Mouse (Mus musculus): ENCODE results near the gene Farp1. TPM values are rescaled to one million over a fixed set of nuclear protein-coding genes. Genes with fewer than 3 reads are reported as not detected.

Farp1 gene
- total RNA-seq, 4 experiments from 2014 or later: 3.7 to 6.8 (median 4.1) TPM

DNA sequence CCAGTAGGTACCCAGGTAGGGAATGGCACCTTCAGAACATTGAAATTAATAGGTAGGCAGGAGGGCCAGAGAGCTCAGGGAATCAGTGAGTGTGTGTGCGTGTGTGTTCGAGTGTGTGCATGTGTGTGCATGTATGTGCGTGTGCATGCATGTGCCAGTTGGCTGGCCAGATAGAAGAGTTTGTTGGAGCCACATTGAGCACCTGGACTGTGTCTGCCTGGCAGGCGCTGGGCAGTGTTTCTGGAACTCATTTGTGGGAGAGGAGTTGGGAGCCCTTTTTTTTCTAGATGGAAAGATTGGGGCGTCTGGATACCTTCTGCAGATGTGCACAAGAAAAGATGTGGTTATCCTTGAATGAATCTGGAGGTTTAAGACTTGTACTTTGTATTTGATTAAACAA lies 19.1 kb downstream of the Farp1 start:
- no peak for DNase-seq (ENCODE audit: low spot score in 2 of 2)

DNA sequence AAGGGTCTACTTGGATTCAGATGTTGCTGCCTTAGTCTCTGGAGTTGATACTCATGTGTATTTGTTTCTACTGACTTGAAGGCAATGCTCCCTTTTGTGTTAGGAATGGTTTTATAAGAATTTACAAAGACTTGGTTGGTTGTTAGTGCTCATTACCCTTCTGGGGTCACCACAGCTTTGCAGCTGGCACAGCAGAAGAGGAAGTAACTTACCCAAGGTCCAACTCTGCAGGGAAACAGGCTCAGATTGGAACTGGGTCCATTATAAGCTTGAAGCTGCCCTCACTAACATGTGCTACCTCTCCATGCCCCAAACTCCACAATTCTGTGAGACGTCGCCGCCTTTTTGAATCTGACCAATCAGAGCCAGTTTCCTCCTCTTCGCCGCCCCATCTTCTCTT lies 22.8 kb downstream of the Farp1 start:
- no peak for DNase-seq (ENCODE audit: low spot score in 2 of 2)

DNA sequence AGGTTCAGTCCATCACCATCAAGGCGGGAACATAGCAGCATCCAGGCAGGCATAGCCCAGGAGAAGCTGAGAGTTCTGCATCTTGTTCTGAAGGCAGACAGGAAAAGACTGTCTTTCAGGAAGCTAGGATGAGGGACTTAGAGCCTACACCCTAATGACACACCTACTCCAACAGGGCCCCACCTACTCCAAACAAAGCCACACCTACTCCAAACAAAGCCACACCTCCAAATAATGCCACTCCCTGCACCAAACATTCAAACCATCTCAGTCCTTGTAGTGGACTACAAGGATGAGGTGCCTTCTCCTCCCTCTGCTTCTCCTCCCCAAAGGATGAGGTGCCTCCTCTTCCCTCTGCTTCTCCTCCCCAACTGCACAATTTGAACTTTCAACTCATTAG lies 23.5 kb downstream of the Farp1 start:
- DNase-seq (ENCODE audit: low spot score in 2 of 2): no peak

DNA sequence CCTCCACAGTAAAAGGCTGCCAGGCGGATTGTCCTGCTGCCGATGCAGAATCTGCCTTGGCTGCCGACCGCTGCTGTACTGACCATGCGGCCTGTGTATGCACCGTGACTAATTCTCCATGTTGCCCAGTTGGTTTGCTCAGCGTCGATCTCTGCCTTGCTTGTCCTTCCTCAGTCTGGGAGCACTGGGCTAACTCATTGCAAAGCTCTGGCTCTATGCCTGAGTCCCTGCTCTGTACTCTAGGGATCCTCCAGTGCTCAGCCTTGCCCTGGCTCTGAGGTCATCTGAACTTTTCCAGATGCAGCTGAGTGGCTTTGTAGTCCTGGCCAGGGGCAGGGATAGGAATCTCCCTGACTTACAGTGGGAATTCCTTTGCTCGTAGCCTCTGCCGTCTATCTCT lies 24.3 kb downstream of the Farp1 start:
- DNase-seq (ENCODE audit: low spot score in 2 of 2): peak; percentile 53 to 68

DNA sequence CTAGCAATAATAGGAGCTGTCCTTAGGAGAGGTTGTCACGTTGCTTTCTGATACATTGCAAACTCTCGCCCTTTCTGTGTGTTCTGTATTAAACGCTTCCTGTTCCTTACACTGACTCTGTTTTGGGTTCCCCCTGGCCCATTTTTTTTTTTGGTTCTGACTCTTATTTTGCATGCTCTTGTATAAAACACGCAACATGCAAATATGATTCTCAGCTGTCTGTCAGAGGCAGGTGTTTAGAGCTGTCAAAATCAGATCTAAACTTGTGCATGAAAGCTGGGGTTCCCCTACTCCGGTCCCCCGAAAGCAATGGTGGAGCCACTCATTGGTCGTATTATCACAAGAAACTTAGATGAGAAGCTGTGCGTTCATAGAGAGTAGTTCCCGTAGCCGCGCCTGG lies 25.5 kb downstream of the Farp1 start:
- no peak for DNase-seq (ENCODE audit: low spot score in 2 of 2)

DNA sequence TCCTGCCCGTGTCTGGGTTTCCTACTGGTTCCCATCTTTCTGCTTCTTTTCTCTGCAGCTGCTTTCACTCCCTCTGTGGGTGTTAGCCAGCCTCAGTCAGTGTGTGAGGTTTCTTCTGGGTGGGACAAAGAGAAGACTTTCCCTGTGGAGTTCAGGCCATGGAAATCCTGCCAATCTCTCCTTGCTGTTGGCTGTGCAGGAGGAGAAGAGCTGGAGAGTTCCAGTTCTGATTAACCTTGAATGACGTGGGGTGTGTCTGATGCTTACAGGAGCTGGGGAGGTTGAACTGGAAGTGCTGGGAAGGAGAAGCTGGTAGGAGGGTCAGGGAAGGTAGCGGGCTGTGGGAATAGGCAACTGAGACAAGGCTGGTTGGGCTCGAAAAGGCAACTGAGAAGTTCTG lies 26.7 kb downstream of the Farp1 start:
- peak; percentile 35 for DNase-seq (ENCODE audit: low spot score in 2 of 2)

DNA sequence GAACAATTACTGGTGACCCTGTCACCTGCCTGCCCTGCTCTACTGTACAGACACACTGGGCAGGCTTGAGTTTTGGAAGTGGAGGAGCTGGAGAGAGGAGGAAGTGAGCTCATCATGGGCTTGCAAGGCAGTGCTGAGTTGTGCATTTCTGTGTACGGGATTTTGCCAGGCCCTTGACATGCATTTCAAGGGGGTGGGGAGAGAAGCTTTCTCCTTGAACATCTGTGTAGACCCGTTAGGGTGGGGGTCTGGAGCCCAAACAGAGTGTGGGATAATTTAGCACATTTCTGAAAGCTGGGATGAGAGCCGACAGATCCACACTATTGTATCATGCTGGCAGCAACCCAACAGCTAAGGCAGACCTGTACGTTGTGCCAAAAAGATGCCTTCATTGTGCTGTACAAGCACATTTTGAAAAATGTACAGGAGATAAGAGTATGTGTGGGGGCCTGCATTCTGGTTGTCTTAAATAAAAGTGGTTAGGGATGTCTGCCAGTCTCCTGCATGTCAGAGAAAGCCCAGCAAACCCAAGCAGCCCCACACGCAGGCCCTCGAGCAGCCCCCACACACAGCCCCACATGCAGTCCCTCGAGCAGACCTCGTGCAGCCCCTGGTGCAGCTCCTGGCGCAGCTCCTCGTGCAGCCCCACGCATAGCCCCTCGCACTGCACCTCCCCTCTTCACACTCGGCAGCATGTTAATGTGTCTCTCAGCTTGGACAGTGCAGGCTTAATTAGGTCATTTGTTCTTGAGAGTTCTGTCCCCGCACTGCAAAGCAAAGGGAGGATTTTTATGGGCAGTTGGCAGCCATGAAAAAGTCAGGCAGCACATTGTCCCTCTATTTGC lies 27.5 kb downstream of the Farp1 start:
- DNase-seq (ENCODE audit: low spot score in 2 of 2): no peak

DNA sequence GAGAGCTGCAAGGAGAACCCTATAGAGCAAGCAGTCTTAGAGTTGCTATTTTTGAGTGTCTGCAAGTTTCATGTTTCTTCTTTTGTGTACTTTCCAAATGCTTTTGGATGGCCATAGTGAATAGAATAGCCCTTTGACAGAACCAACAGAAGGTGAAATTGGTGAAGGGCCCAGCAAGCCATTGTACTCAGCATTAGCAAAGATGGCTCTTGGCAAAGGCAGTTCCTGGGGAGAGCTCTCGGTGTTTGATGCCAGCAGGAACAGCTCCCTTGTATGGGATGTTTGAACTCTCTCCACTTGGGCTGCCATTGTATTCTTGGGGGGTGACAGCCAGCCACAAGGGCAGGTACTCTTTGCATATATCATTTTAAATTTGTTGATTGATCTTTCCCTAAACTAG lies 29.7 kb downstream of the Farp1 start:
- DNase-seq (ENCODE audit: low spot score in 2 of 2): no peak

DNA sequence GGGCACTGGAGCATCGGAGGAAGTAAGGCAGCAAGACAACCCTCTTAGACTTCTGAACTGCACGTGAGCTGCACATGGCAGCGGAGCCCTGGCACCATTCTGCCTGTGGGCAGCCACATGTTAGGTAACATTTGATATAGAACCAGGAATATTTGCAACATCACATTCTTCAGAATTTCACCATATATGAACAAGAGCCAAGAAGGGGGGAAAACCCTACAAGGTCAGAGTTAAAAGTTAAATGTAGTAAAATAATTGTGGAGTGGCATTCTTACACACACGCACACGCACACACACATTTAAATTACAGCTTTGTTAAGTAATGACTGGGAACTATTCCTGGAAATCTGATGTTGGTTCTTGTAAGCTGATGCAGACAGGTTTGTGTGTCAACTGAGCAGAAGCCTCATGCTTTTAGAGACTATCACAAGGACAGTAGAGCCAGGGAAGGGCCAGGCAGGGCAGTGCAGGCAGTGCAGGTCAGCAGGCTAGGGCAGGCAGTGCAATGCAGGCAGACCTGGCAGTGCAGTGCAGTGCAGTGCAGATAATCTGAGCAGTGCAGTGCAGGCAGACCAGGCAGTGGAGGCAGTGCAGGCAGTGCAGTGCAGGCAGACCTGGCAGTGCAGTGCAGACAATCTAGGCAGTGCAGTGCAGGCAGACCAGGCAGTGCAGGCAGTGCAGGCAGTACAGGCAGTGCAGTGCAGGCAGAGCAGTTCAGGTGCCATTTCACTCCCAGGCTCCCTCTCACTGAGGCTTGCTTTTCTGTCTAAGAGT lies 38.3 kb downstream of the Farp1 start:
- no peak for DNase-seq (ENCODE audit: low spot score in 2 of 2)

DNA sequence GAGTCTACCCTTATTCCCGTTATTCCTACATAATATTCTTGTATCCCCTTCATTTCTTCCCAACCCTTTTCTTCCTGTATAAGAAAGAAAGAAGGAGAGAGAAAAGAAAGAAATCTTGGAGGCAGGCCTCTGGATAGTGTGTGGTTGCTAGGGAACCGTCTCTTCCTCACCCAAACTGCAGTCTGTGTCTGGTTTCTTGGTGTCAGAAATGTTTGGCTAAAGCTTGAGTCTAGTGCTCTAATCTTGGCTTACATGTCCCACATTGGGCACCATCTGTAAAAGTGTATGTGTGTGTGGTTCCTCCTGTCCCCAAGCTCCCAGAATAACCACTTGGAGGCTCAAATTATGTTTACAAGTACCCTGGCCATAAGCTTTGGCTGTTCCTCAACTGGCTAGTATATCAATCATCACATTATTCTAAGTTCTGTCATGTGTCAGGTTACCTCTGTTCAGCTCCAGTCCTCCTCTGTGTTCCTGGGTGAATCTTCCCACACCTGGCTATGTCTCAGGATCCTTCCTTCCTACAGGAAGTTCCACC lies 39.3 kb downstream of the Farp1 start:
- DNase-seq (ENCODE audit: low spot score in 2 of 2): no peak

DNA sequence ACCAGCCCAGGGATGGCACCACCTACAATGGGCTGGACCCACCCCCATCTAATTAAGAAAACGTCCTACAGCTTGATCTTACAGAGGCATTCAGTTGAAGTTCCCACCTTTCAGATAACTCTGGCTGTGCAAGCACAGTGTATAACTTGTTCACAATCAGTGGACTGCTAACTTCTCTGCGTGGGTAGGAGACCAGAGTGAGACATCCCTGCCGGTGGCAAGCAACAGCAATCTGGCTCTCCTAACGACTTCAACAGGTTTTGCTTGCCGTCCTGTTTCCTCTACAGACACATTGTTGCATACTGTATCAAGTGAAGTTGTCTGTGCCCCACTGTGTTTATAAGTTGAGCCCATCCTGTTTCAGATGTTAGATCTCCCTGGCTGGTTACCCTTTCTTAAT lies 45.7 kb downstream of the Farp1 start:
- DNase-seq (ENCODE audit: low spot score in 2 of 2): no peak

DNA sequence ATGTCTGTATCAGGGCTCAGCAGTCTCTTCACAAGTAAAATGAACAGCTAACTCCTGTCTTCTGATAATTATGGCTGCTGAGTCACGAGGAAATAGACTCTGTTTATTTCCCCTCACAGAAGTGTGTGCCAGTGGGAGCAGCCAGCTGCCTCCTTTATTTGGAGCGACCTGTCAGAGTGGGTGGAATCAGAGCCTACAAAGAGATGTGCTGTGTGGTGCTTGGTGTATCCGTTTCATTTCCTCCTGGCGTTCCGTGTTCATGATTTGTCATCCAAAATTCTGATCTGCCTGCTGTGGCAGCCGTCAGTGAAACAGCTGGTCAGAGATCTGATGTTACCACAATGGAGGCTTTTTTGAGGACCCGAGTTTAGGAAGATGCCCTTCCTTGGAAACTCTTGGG lies 47.3 kb downstream of the Farp1 start:
- DNase-seq (ENCODE audit: low spot score in 2 of 2): peak; percentile 37 to 52

DNA sequence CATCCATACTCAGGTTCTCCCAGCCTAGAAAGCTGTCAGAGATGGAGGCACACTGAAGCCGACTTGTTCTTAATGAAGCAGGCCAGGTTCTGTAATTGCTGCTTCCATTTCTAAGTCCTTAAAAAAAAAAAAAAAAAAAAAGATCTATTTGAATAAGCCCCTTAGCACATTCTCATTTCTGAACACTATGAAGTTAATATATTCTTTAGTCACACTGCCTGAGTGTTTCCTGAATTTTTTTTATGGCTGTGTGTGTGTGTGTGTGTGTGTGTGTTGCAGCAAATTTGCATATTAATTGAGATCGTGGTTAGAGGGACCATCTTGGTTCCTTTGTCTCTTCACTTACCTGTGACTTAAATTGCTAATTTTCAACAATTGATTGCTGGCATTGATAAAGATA lies 47.8 kb downstream of the Farp1 start:
- no peak for DNase-seq (ENCODE audit: low spot score in 2 of 2)

DNA sequence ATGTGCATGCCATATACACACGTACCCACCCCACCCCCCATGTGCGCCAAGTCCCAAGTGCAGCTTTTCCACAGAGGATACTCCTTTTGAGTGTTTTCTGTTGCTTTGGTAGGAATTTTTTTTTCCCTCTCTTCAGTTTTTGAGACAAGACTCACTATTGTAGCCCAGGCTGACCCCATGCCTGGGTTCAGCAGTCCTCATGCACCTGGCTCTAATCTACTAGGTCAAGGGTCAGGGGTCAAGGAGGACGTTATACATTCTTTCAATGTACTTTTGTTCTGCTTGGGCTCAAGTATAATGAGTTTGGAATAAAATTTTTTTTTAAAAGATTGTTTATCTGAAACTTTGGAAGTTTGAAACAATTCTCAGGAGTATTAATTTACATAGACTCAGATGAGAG lies 48.4 kb downstream of the Farp1 start:
- no peak for DNase-seq (ENCODE audit: low spot score in 2 of 2)

DNA sequence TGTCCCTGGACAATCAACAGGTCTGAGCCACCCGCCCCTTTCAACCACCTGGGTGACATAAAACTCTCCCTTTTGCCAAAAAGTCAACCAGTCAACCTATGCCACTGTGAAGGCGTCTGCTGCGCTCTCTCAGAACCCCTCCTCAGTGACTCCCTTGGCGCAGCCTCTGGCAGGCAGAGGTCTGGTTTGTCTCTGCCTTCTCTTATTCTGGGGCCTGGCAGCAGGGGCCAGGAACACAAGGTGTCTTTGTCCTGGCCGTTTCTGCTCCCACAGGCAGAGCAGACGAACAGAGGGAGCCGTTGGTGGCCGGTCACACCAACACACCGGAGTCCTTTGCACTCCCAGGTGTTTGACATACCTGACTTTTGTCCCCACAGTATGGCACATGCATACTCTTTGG lies 57.5 kb downstream of the Farp1 start:
- no peak for DNase-seq (ENCODE audit: low spot score in 2 of 2)

DNA sequence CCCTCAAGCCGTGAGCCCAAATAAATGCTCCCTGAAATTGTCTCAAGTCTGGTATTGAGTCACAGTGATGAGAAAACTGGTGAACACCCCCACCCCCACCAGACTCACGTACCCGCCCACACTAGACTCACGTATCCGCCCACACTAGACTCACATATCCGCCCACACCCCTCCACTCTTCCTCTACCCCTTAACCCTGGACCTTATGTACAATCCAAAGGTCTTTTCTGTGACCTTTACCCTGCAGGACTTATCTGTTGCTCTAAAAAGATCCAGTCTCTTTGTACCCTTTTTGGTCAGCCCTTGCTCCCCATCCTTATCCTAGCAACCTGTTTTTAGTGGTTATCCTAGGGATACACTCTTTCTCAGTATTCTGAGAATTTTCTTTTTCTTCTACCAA lies 58.9 kb downstream of the Farp1 start:
- no peak for DNase-seq (ENCODE audit: low spot score in 2 of 2)

DNA sequence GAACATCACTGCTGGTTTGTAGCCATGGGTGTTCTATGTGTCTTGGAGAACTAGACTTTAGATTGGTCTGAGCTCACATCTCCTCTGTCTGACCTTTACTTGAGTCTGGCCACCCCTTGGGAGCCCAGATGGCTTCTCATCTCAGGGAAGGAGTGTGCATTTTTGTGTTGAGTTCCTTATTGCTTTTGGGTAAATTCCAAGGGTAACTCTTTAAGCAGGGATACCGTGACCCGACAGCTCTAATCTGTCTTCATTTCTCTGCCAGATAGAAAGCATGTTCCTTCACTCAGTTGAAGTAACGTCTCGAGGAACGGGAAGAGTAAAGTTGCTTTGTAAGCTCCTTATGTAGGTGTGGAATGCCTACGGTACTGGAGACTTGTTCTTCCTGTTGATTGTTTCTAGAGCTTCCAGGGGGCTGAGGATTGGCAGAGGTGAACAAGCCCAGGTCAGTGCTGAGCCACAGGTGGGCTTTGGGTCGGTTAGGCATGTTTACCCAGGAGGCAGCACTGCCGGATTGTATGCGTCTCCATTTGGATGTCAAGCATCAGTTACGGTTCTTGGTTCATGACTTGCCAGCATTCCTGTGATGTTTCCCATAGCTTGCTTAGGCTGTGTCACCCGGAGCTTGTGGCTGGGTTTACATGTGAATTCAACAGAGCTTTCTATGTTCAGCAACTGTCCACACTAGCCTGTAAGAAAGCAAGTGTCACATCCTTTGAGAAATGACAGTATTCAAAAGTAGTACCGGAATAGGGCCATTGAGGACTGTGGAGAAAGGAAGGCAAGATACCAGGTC lies 62.8 kb downstream of the Farp1 start:
- no peak for DNase-seq (ENCODE audit: low spot score in 2 of 2)

DNA sequence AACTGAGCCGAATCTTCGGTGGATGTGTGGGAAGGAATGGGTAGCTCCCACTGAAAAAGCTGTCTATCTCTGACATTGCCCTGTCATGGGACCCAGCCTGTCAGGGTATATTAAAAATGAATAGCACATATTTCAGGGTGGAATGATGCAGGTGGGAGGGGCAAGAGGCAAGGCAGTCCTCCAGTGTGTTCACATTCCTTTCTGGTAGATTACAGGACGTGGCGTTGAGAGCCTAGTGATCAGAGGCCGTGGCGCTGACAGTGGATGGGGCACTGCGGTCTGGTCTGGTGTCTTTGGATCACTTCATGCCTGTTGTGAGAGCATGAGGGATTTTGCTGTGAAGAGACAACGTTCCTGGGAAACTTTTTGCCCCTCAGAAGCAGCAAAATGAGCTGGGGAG lies 64.1 kb downstream of the Farp1 start:
- no peak for DNase-seq (ENCODE audit: low spot score in 2 of 2)

DNA sequence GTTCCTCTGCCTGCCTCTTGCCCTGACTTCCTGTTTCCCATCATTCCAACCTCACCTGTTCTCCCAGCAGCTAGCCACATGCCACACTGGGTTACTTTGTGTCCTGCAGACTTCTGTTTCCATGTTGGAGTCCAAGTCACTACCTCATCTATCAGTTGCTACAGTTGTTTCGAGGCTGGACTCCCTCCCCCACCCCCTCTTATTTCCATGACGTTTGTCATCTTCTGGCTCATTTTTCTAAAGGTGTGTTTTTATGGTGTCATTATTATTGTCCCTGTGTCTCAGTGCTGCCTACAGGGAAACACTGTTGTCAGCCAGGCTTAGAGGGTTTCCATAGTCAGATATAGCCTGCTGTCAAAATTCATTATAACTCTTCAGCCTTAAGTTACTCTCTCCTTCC lies 64.9 kb downstream of the Farp1 start:
- no peak for DNase-seq (ENCODE audit: low spot score in 2 of 2)

DNA sequence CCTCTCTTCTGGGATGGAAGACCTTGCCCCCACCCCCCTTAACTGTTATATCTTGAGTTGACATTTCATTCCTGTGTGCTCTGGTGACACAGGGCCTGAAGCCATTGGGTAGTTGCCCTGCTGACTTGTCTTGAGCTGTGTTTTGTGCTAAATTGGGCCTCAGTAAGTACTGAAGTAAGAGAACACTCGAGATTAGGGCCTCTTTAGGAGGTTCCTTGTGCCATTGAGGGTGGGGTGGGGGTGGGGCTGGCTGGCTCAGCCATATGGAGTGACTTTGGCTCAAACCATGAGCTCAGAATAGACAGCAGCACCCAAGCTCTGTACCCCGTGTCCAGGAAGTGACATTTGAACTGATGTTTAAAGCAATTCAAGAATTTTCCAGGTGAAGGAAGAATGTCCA lies 65.8 kb downstream of the Farp1 start:
- no peak for DNase-seq (ENCODE audit: low spot score in 2 of 2)

DNA sequence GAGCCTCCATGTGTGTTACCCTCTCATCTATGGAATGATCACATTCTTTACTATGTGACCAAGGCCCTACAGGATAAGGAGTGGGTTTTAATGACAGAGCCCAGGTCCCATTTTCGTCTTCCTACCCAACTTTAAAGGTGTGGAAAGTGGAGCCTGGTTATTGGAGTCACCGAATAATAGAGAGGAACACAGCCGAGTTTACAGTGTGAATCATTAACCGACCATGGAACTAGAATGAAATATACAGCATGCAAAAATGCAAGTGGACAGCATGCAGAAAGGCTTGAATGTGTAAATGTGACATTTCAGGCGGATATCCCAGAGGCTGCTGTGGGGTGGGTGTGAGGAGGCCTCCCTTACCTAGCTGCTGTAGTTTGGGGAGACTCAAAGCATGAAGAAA lies 66.5 kb downstream of the Farp1 start:
- DNase-seq (ENCODE audit: low spot score in 2 of 2): no peak

DNA sequence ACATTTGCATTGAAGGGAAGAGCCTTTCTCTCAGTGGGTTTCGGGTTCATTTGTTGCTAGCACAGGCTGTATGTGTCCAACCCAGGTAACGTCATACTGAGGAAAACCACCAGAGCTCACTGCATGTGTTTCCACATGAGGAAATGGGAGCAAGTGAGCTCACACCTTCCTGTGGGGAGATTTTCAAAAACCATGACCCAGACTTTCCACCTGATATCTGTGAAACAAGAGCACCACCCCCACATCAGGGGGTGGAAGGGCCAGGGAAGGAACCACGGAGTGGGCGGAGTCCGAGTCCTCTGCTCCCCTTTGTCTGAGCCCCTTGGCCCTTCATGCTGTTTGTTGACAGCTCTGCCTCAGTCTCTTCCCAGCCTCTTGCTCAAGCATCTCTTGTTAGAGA lies 67.6 kb downstream of the Farp1 start:
- no peak for DNase-seq (ENCODE audit: low spot score in 2 of 2)

All from gastrocnemius, adult 8-10 months (tissue).